Mouse (Mus musculus): Measurements from ENCODE around the gene Nell2. TPM values are rescaled to one million over a fixed set of nuclear protein-coding genes. Genes with fewer than 3 reads are reported as not detected.

Gene Nell2
- polyA plus RNA-seq, 1 experiment from 2014 or later, result 115 TPM

- WGBS, result 73% methylated on average over 9 of the region's 9 CpGs
- H3K4me2 ChIP-seq (replicated peaks), result no peak overlapping the region
Observed at GRCm38 (mm10) chr15:95193661-95194280, 334.6 kb downstream of the Nell2 start.

DNA sequence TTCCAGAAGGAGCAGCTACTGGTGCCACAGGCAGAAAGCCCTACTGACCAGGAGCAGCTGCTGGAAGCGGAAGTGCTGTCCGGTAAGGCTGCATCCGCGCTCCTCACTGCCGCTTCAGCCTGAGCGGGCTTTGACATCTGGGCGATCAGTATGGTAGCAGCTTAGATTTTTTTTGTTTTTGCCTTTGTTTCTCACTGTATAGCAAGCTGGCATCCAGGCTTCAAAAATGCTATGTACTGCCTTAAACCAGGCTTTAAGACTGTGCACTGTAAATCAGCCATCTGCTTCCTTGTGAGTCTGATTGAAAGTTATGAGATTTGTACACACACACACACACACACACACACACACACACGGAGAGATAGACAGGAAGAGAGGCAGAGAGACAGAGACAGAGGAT is 335.4 kb downstream of the Nell2 start:
- Histone ChIP-seq H3K4me3 (no peak overlapping the region), H3K4me1 (no peaks in the 10 kb centered on the region), H3K4me2 (replicated peaks) (no peak overlapping the region), H3K9me3 (replicated peaks) (no peaks in the 10 kb centered on the region), H3K9ac (no peak overlapping the region), H3K27ac (no peak overlapping the region), H3K36me3 (no peaks in the 10 kb centered on the region), H3K27me3 (no peaks in the 10 kb centered on the region)
- no peak for ATAC-seq (ENCODE audit: low FRiP score)
- 87% methylated on average over 8 of the region's 8 CpGs for WGBS

More at GRCm38 (mm10) chr15:95193661-95194280, 334.6 kb downstream of the Nell2 start:
- ATAC-seq (ENCODE audit: low FRiP score), result no peak
- H3K4me3 ChIP-seq, result no peak overlapping the region
- no peaks in the 10 kb centered on the region for H3K4me1 ChIP-seq
- H3K9ac ChIP-seq, result no peak overlapping the region
- no peaks in the 10 kb centered on the region for H3K9me3 ChIP-seq (replicated peaks)
- H3K27me3 ChIP-seq, result no peaks in the 10 kb centered on the region
- no peaks in the 10 kb centered on the region for H3K36me3 ChIP-seq
- H3K27ac ChIP-seq, result no peak overlapping the region

GRCm38 (mm10) chr15:95186226-95186625 is 342.1 kb downstream of the Nell2 start:
- H3K27me3 ChIP-seq, result no peaks in the 10 kb centered on the region
- no peaks in the 10 kb centered on the region for H3K9me3 ChIP-seq (replicated peaks)
- no peak overlapping the region for H3K4me2 ChIP-seq (replicated peaks)
- H3K4me1 ChIP-seq, result no peaks in the 10 kb centered on the region
- no peak overlapping the region for H3K27ac ChIP-seq
- no peaks in the 10 kb centered on the region for H3K36me3 ChIP-seq
- H3K9ac ChIP-seq, result no peak overlapping the region
- H3K4me3 ChIP-seq, result no peak overlapping the region
- ATAC-seq (ENCODE audit: low FRiP score), result no peak
- 67% methylated on average over 10 of the region's 10 CpGs for WGBS

DNA sequence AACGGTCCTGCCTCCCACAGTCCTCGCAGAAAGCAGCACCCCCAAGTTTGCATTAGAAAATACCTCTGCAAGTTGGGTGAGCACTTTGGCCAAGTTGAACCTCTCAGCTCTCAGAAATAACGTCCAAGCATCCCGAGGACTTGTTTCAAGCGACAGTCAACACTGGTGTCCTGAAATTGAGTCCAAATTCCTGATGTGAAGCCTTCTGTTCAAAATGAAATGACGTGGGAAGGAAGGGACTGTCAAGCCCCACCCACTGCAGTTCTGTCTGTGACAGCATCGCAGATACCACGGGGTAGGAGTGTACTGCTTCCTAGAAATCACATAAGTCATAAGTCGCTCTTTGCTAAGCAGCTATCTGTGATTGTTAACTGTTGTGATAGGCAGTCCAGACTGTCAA is 342.9 kb downstream of the Nell2 start:
- no peak overlapping the region for H3K4me3 ChIP-seq
- H3K4me2 ChIP-seq (replicated peaks), result no peak overlapping the region
- no peaks in the 10 kb centered on the region for H3K4me1 ChIP-seq
- no peaks in the 10 kb centered on the region for H3K27me3 ChIP-seq
- no peak for ATAC-seq (ENCODE audit: low FRiP score)
- no peak overlapping the region for H3K9ac ChIP-seq
- no peaks in the 10 kb centered on the region for H3K36me3 ChIP-seq
- WGBS, result 65% methylated on average over 9 of the region's 9 CpGs
- no peaks in the 10 kb centered on the region for H3K9me3 ChIP-seq (replicated peaks)
- H3K27ac ChIP-seq, result no peak overlapping the region

DNA sequence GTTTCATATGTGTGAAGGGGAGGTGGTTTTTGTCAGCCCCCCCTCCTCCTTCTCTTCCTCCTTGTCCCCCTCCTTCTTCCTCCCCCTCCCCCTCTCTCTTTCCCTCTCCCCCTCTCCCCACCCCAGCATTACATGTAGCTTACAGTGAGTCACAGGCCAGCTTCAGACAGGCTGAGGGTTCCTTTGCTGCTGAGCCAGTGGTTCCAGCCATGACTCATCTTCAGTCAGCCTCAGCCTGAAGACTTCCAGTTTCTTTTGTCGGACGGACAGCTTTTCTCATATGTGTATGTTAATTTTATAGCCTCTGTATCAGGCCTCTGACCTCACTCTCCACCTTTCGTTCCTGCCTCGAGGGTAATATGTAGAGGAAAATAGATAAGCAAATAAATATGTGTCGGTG is 344.9 kb downstream of the Nell2 start:
- Histone ChIP-seq H3K36me3 (no peaks in the 10 kb centered on the region), H3K9ac (no peak overlapping the region), H3K27me3 (no peaks in the 10 kb centered on the region), H3K4me1 (no peaks in the 10 kb centered on the region), H3K4me3 (no peak overlapping the region), H3K4me2 (replicated peaks) (no peak overlapping the region), H3K27ac (no peak overlapping the region), H3K9me3 (replicated peaks) (no peaks in the 10 kb centered on the region)
- no peak for ATAC-seq (ENCODE audit: low FRiP score)
- WGBS, result 71% methylated on average over 5 of the region's 5 CpGs

- Histone ChIP-seq H3K36me3 (no peaks in the 10 kb centered on the region), H3K9me3 (replicated peaks) (no peaks in the 10 kb centered on the region), H3K4me2 (replicated peaks) (no peak overlapping the region), H3K4me1 (no peaks in the 10 kb centered on the region), H3K4me3 (no peak overlapping the region), H3K27me3 (no peaks in the 10 kb centered on the region), H3K9ac (no peak overlapping the region), H3K27ac (no peak overlapping the region)
- 59% methylated on average over 3 of the region's 3 CpGs for WGBS
- no peak for ATAC-seq (ENCODE audit: low FRiP score)
Observed at GRCm38 (mm10) chr15:95156828-95157227, 371.5 kb downstream of the Nell2 start.

- H3K36me3 ChIP-seq, result no peaks in the 10 kb centered on the region
- no peaks in the 10 kb centered on the region for H3K9me3 ChIP-seq (replicated peaks)
- no peaks in the 10 kb centered on the region for H3K27me3 ChIP-seq
- H3K9ac ChIP-seq, result no peak overlapping the region
- ATAC-seq (ENCODE audit: low FRiP score), result no peak
- no peak overlapping the region for H3K4me3 ChIP-seq
- WGBS, result 83% methylated on average over 2 of the region's 2 CpGs
- H3K4me1 ChIP-seq, result no peaks in the 10 kb centered on the region
- no peak overlapping the region for H3K27ac ChIP-seq
- H3K4me2 ChIP-seq (replicated peaks), result no peak overlapping the region
Observed at GRCm38 (mm10) chr15:95145118-95145517, 383.2 kb downstream of the Nell2 start.

GRCm38 (mm10) chr15:95144131-95144530 is 384.2 kb downstream of the Nell2 start:
- H3K36me3 ChIP-seq, result no peaks in the 10 kb centered on the region
- no peak overlapping the region for H3K27ac ChIP-seq
- no peak overlapping the region for H3K9ac ChIP-seq
- no peak overlapping the region for H3K4me2 ChIP-seq (replicated peaks)
- WGBS, result 85% methylated on average over 2 of the region's 2 CpGs
- no peak overlapping the region for H3K4me3 ChIP-seq
- ATAC-seq (ENCODE audit: low FRiP score), result no peak
- no peaks in the 10 kb centered on the region for H3K9me3 ChIP-seq (replicated peaks)
- H3K4me1 ChIP-seq, result no peaks in the 10 kb centered on the region
- H3K27me3 ChIP-seq, result no peaks in the 10 kb centered on the region

DNA sequence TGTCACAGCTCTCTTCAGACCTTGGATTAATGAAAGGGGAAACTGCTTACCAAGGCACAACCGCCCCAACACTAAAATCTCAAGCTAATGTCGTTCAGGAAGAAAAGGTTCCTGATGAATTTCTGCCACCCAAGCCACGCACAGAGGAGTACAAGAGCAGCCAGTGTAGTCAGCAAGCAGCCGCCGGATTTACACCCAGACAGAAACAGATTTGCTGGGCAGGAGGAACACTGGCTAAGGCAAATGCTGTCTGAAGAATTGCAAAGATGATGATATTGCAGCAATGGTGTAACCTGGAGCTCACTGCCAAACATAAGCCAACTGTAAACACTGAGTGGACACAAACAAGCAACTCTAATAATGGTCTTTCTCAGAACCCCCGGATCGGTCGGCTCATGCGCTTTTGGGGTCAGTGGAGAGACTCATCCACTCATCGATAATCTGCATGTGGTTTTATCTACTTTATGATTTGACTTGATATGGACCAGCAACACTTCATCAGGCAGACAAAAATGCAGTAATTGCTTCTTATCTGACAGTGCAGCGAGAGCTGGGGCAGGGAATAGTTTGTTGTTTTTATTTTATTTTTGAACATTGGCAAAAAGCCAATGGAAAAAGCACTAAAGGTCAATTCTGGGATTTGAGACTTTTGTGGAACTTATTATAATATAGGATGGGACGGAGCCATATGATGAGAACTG is 389.5 kb downstream of the Nell2 start:
- Histone ChIP-seq H3K4me2 (replicated peaks) (no peak overlapping the region), H3K4me1 (0 out of 2 replicates have a peak, but pooled peaks cover 3% of the 10 kb centered on the region), H3K27me3 (no peaks in the 10 kb centered on the region), H3K9me3 (replicated peaks) (no peaks in the 10 kb centered on the region), H3K27ac (no peak overlapping the region), H3K9ac (no peak overlapping the region), H3K4me3 (no peak overlapping the region), H3K36me3 (no peaks in the 10 kb centered on the region)
- WGBS, result 78% methylated on average over 12 of the region's 12 CpGs
- no peak for ATAC-seq (ENCODE audit: low FRiP score)

GRCm38 (mm10) chr15:95137018-95137810 is 391.1 kb downstream of the Nell2 start:
- H3K9me3 ChIP-seq (replicated peaks), result no peaks in the 10 kb centered on the region
- no peak overlapping the region for H3K27ac ChIP-seq
- no peak overlapping the region for H3K4me2 ChIP-seq (replicated peaks)
- H3K36me3 ChIP-seq, result no peaks in the 10 kb centered on the region
- 0 out of 2 replicates have a peak, but pooled peaks cover 3% of the 10 kb centered on the region for H3K4me1 ChIP-seq
- no peak for ATAC-seq (ENCODE audit: low FRiP score)
- H3K9ac ChIP-seq, result no peak overlapping the region
- 66% methylated on average over 10 of the region's 10 CpGs for WGBS
- H3K27me3 ChIP-seq, result no peaks in the 10 kb centered on the region
- H3K4me3 ChIP-seq, result no peak overlapping the region

GRCm38 (mm10) chr15:95135926-95136609 is 392.3 kb downstream of the Nell2 start:
- Histone ChIP-seq H3K4me1 (0 out of 2 replicates have a peak, but pooled peaks cover 3% of the 10 kb centered on the region), H3K36me3 (no peaks in the 10 kb centered on the region), H3K4me3 (no peak overlapping the region), H3K9ac (no peak overlapping the region), H3K4me2 (replicated peaks) (no peak overlapping the region), H3K27me3 (no peaks in the 10 kb centered on the region), H3K27ac (no peak overlapping the region), H3K9me3 (replicated peaks) (no peaks in the 10 kb centered on the region)
- ATAC-seq (ENCODE audit: low FRiP score), result no peak
- WGBS, result 88% methylated on average over 17 of the region's 17 CpGs

DNA sequence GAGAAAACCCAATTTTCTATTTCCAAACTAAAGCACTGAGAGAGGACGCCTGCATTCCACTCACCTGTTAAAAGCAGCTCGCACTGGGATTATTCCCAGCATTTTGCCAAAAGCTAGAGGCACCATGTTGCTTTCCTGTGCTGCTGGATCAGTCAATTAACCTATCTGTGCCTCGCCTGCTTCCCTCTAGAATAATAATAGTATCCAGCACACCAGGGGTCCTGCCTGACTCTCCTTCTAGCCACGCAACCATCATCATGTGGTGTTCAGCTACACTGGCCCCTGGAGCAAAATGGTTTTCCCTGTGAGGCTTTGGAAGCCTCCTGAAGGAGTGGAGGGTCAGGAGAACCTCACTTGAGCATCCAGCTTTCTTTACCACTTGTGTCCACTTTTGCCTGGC is 397.0 kb downstream of the Nell2 start:
- Histone ChIP-seq H3K27me3 (no peaks in the 10 kb centered on the region), H3K9me3 (replicated peaks) (no peaks in the 10 kb centered on the region), H3K36me3 (no peaks in the 10 kb centered on the region), H3K4me1 (0 out of 2 replicates have a peak, but pooled peaks cover 3% of the 10 kb centered on the region), H3K27ac (no peak overlapping the region), H3K4me2 (replicated peaks) (no peak overlapping the region), H3K9ac (no peak overlapping the region), H3K4me3 (no peak overlapping the region)
- ATAC-seq (ENCODE audit: low FRiP score), result no peak
- WGBS, result 70% methylated on average over 4 of the region's 4 CpGs

Data from hindbrain, embryonic 12.5 days (tissue).